Mouse (Mus musculus): Measurements from ENCODE around the gene Mon1a.

The Mon1a gene

DNA sequence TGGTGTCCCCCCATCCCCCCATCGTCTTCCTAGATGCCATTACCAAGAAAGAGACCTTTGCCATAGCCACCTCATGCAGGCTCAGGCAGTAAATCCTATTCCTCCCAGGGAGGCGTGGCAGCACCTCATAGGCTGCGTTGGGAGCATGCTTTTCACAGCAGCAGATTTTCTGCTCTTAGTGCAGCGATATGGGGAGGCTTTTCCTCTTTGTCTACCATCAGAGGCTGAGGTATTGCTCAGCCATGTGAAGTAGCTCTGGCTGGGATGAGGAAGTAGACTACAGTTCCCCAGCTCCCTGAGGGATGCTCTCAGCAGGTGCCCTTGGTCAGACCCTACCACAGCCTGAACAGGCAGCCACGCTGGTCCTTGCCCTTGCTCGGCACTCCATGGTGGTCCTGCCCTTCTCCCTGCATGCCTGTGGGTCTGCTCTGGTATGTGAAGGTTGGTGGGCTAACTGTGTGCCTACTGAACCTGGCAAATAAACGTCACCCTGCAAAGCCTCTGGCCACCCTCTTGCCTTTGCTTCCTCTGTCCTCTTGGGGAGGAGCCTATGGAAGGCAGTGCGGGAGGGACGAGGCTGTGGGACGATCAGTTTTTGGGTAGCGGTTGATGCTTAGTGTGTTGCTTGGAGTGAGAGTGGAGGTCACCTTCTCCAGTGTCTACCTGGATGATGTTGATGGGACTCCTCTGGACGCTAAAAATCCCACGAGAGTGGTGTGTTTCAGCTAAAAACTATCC, 61.4 kb downstream of the Mon1a start:
- in situ Hi-C loops (cut with MboI, MseI), result no loop called here

GRCm38 (mm10) chr9:107949922-107950235, 61.9 kb downstream of the Mon1a start, which contains the start of gene Traip:
Traip (plus strand) TSS chr9:107950136.
- in situ Hi-C loops (cut with MboI, MseI), result no loop called here

- in situ Hi-C loops (cut with MboI, MseI), result no loop called here
Measured at GRCm38 (mm10) chr9:107950460-107951355, 62.8 kb downstream of the Mon1a start.
